Mouse (Mus musculus) heart, embryonic 13.5 days (tissue): ENCODE data around the gene Gse1. TPM values are rescaled to one million over a fixed set of nuclear protein-coding genes. Genes with fewer than 3 reads are reported as not detected.

Experiments
- ATAC-seq: fragments of 200-750 bp; cut with Nextera tagmentation; 2 replicates; pipeline ENCODE4 v1.8.0; 2017; ENCODE audit warnings: moderate TSS enrichment; ENCODE audit not compliant: insufficient number of reproducible peaks, low FRiP score, low TSS enrichment; ENCODE audit errors: extremely low read depth
- H3K27ac ChIP-seq: fragments of 300-500 bp; sonication (generic); replicated peaks from 2 replicates; pipeline ENCODE4 v1.5.1; 2015; ENCODE audit warnings: moderate library complexity, mild to moderate bottlenecking, inconsistent platforms
- H3K27me3 ChIP-seq: fragments of 300-500 bp; sonication (generic); replicated peaks from 2 replicates; pipeline ENCODE4 v1.6.1; 2015; ENCODE audit warnings: mild to moderate bottlenecking, inconsistent platforms
- H3K36me3 ChIP-seq: fragments of 300-500 bp; sonication (generic); 2 replicates; pipeline ENCODE4 v1.6.1; 2015; ENCODE audit warnings: mild to moderate bottlenecking, inconsistent platforms
- H3K4me1 ChIP-seq: fragments of 300-500 bp; sonication (generic); 2 replicates; pipeline ENCODE4 v1.6.1; 2015; ENCODE audit warnings: inconsistent platforms
- H3K4me2 ChIP-seq: fragments of 300-500 bp; sonication (generic); 2 replicates; pipeline ENCODE4 v1.6.1; 2015; ENCODE audit warnings: inconsistent platforms, mild to moderate bottlenecking, moderate library complexity
- H3K4me3 ChIP-seq: fragments of 300-500 bp; sonication (generic); 2 replicates; pipeline ENCODE4 v1.5.1; 2015; ENCODE audit warnings: moderate library complexity, mild to moderate bottlenecking, inconsistent platforms
- H3K9ac ChIP-seq: fragments of 300-500 bp; sonication (generic); 2 replicates; pipeline ENCODE4 v1.6.1; 2015; ENCODE audit warnings: inconsistent platforms, mild to moderate bottlenecking, moderate library complexity
- H3K9me3 ChIP-seq: fragments of 300-500 bp; sonication (generic); 2 replicates; pipeline ENCODE4 v1.6.1; 2016; ENCODE audit warnings: inconsistent platforms
- WGBS: fragments of 180-500 bp; shearing (Covaris S2); methylation state at CpG from one replicate; pipeline ENCODE4 v1.1.7; 2015; ENCODE audit warnings: mixed read lengths; 5-methylcytosine and 5-hydroxymethylcytosine counted together
- polyA plus RNA-seq: library from polyadenylated mRNA; unstranded; fragments of >200 nt; fragmentation: Nextera tagmentation; extraction: Ambion mirVana; gene quantifications from 2 replicates; pipeline ENCODE4 v1.2.1, GENCODE M21; 2015

The Gse1 gene
- polyA plus RNA-seq, 1 experiment from 2014 or later, result 8.5 TPM

- 30% methylated on average over 4 of the region's 4 CpGs for WGBS
- Histone ChIP-seq H3K9me3 (no peaks in the 10 kb centered on the region), H3K4me3 (no peak overlapping the region), H3K4me1 (peaks cover 62% of the 10 kb centered on the region), H3K27ac (peak overlapping the region; percentile 76), H3K4me2 (no peak overlapping the region), H3K27me3 (peaks cover 20% of the 10 kb centered on the region), H3K36me3 (no peaks in the 10 kb centered on the region), H3K9ac (peak overlapping the region; percentile 59)
- no peak for ATAC-seq
Observed at GRCm38 (mm10) chr8:120464585-120464937, 236.3 kb downstream of the Gse1 start.

GRCm38 (mm10) chr8:120465710-120466109 is 237.5 kb downstream of the Gse1 start:
- Histone ChIP-seq H3K27ac (peak overlapping the region; percentile 76), H3K9ac (peak overlapping the region; percentile 17), H3K4me3 (no peak overlapping the region), H3K4me2 (peak overlapping the region; percentile 28), H3K27me3 (peaks cover 20% of the 10 kb centered on the region), H3K4me1 (peaks cover 53% of the 10 kb centered on the region), H3K36me3 (no peaks in the 10 kb centered on the region), H3K9me3 (no peaks in the 10 kb centered on the region)
- peak; percentile 22; the same call in 1 of the 2 replicates for ATAC-seq
- WGBS, result 7% methylated on average over 8 of the region's 8 CpGs

GRCm38 (mm10) chr8:120466266-120466665 is 238.0 kb downstream of the Gse1 start:
- H3K27me3 ChIP-seq, result peaks cover 20% of the 10 kb centered on the region
- H3K36me3 ChIP-seq, result no peaks in the 10 kb centered on the region
- H3K27ac ChIP-seq, result peak overlapping the region; percentile 76
- H3K4me3 ChIP-seq, result no peak overlapping the region
- H3K9me3 ChIP-seq, result no peaks in the 10 kb centered on the region
- 53% methylated on average over 10 of the region's 10 CpGs for WGBS
- ATAC-seq, result no peak
- H3K9ac ChIP-seq, result peak overlapping the region; percentile 17; the same call in 1 of the 2 replicates
- peaks cover 53% of the 10 kb centered on the region for H3K4me1 ChIP-seq
- 0 out of 2 replicates have a peak overlapping the region, but pooled peaks have one; percentile 28 for H3K4me2 ChIP-seq

- WGBS, result 87% methylated on average over 7 of the region's 7 CpGs
- Histone ChIP-seq H3K27me3 (peaks cover 20% of the 10 kb centered on the region), H3K27ac (no peak overlapping the region), H3K4me3 (no peak overlapping the region), H3K36me3 (no peaks in the 10 kb centered on the region), H3K4me2 (no peak overlapping the region), H3K9me3 (no peaks in the 10 kb centered on the region), H3K9ac (no peak overlapping the region), H3K4me1 (peaks cover 53% of the 10 kb centered on the region)
- ATAC-seq, result no peak
Observed at GRCm38 (mm10) chr8:120467598-120467997, 239.3 kb downstream of the Gse1 start.

- Histone ChIP-seq H3K4me2 (no peak overlapping the region), H3K4me3 (no peak overlapping the region), H3K27ac (no peak overlapping the region), H3K36me3 (no peaks in the 10 kb centered on the region), H3K9me3 (no peaks in the 10 kb centered on the region), H3K4me1 (peaks cover 62% of the 10 kb centered on the region), H3K27me3 (peaks cover 20% of the 10 kb centered on the region), H3K9ac (no peak overlapping the region)
- WGBS, result 85% methylated on average over 12 of the region's 12 CpGs
- no peak for ATAC-seq
Observed at GRCm38 (mm10) chr8:120470170-120470569, 241.9 kb downstream of the Gse1 start.

- Histone ChIP-seq H3K36me3 (no peaks in the 10 kb centered on the region), H3K9me3 (no peaks in the 10 kb centered on the region), H3K9ac (no peak overlapping the region), H3K4me2 (no peak overlapping the region), H3K27ac (0 out of 2 replicates have a peak overlapping the region, but pooled peaks have one; percentile 6), H3K4me1 (peaks cover 62% of the 10 kb centered on the region), H3K4me3 (no peak overlapping the region), H3K27me3 (peaks cover 20% of the 10 kb centered on the region)
- 20% methylated on average over 7 of the region's 7 CpGs for WGBS
- no peak for ATAC-seq
Observed at GRCm38 (mm10) chr8:120471166-120471565, 242.9 kb downstream of the Gse1 start.

GRCm38 (mm10) chr8:120471752-120472151 is 243.5 kb downstream of the Gse1 start:
- H3K9ac ChIP-seq, result peak overlapping the region; percentile 65; the same call in 1 of the 2 replicates
- ATAC-seq, result no peak
- H3K27me3 ChIP-seq, result peaks cover 15% of the 10 kb centered on the region
- no peaks in the 10 kb centered on the region for H3K36me3 ChIP-seq
- no peaks in the 10 kb centered on the region for H3K9me3 ChIP-seq
- no peak overlapping the region for H3K4me3 ChIP-seq
- WGBS, result 44% methylated on average over 2 of the region's 2 CpGs
- H3K4me1 ChIP-seq, result peaks cover 62% of the 10 kb centered on the region
- H3K4me2 ChIP-seq, result peak overlapping the region; percentile 59
- H3K27ac ChIP-seq, result peak overlapping the region; percentile 6; the same call in 1 of the 2 replicates

- Histone ChIP-seq H3K4me3 (peak overlapping the region; percentile 16), H3K9ac (peak overlapping the region; percentile 65), H3K9me3 (no peaks in the 10 kb centered on the region), H3K27ac (peak overlapping the region; percentile 68), H3K27me3 (peaks cover 10% of the 10 kb centered on the region; the same call in 1 of the 2 replicates), H3K4me1 (peaks cover 67% of the 10 kb centered on the region), H3K36me3 (no peaks in the 10 kb centered on the region), H3K4me2 (peak overlapping the region; percentile 59)
- ATAC-seq, result no peak
- WGBS, result 11% methylated on average over 16 of the region's 16 CpGs
Observed at GRCm38 (mm10) chr8:120472230-120472629, 244.0 kb downstream of the Gse1 start.

- Histone ChIP-seq H3K4me1 (peaks cover 70% of the 10 kb centered on the region), H3K9me3 (no peaks in the 10 kb centered on the region), H3K27ac (no peak overlapping the region), H3K9ac (no peak overlapping the region), H3K27me3 (no peaks in the 10 kb centered on the region), H3K36me3 (no peaks in the 10 kb centered on the region), H3K4me2 (no peak overlapping the region), H3K4me3 (no peak overlapping the region)
- 75% methylated on average over 13 of the region's 13 CpGs for WGBS
- no peak for ATAC-seq
Observed at GRCm38 (mm10) chr8:120473729-120474364, 245.6 kb downstream of the Gse1 start.

- peak overlapping the region; percentile 50 for H3K27ac ChIP-seq
- no peaks in the 10 kb centered on the region for H3K36me3 ChIP-seq
- 56% methylated on average over 11 of the region's 11 CpGs for WGBS
- peaks cover 70% of the 10 kb centered on the region for H3K4me1 ChIP-seq
- H3K27me3 ChIP-seq, result no peaks in the 10 kb centered on the region
- no peaks in the 10 kb centered on the region for H3K9me3 ChIP-seq
- H3K4me2 ChIP-seq, result no peak overlapping the region
- ATAC-seq, result no peak
- H3K9ac ChIP-seq, result peak overlapping the region; percentile 15; the same call in 1 of the 2 replicates
- H3K4me3 ChIP-seq, result no peak overlapping the region
Observed at GRCm38 (mm10) chr8:120474496-120475235, 246.4 kb downstream of the Gse1 start.

- peak overlapping the region; percentile 30; the same call in 1 of the 2 replicates for H3K4me2 ChIP-seq
- no peaks in the 10 kb centered on the region for H3K27me3 ChIP-seq
- H3K4me3 ChIP-seq, result no peak overlapping the region
- peaks cover 68% of the 10 kb centered on the region for H3K4me1 ChIP-seq
- 36% methylated on average over 10 of the region's 10 CpGs for WGBS
- H3K9me3 ChIP-seq, result no peaks in the 10 kb centered on the region
- H3K36me3 ChIP-seq, result no peaks in the 10 kb centered on the region
- peak; percentile 72 for ATAC-seq
- H3K27ac ChIP-seq, result peak overlapping the region; percentile 50
- peak overlapping the region; percentile 42 for H3K9ac ChIP-seq
Observed at GRCm38 (mm10) chr8:120475462-120476201, 247.4 kb downstream of the Gse1 start.
